Mouse (Mus musculus): Measurements from ENCODE around the gene Sh3bgrl3.
"Not testable (repeated sequence)": the region's sequence is repeated elsewhere in the genome, so short reads cannot be mapped to it uniquely, and the experiment has no call there.

The Sh3bgrl3 gene

DNA sequence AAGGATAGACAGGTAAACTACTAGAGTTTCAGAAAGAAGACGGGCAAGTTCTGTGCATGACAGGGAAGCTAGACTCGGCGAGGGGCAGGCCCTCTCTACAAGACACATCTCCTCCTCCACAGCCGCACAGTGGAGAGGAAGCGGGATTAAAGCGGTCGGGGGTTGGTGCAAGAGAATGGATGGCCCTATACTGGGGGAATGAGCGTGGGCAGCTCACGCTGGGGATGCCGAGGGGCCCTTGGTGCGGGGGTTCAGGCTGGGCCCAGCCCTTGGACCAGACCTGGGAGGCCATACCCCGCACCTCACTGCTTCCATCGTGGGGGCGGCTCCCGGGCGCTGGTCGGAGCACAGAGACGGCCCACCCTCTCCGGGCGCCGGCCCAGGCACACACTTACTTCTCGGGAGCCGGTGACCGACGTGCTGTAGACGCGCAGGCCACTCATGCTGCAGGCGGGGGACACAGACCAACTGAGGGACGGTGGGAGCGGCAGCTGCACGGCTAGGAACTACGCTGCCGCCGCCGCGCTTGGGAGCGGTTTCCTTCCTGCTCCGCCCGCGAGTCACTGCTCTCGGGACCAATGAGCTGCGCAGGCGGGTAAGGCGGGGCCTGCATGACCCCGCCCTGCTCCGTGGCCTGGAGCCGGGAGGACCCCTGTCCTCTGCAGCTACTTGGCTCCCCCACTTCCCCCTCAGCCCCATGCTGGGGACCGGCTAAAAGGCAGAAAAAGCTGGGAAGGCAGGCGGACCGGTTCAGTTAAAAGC is at the start of gene Sh3bgrl3:
Gene Sh3bgrl3, minus strand, starts transcription at position 569 of the 762 bp plus-strand sequence.
- peak; percentile 91 for DNase-seq (ENCODE audit: low spot score)

DNA sequence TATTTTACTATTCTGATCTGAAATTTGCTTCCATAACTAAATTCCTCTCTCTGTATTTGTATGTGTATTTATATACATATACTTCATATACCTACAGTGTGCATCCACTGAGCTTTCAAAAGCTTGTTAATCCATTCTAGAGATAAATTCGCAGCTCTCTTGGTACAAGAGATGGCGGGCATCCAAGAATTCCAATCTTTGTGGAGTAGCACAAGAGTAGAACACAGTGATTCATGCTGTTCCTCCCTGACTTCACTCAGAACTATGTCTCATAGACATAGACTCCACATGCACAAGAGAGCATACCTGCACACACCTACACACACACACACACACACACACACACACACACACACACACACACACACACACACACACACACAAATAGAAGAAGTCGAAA is 43.8 kb upstream of the Sh3bgrl3 start:
- no peak for DNase-seq (ENCODE audit: low spot score)

DNA sequence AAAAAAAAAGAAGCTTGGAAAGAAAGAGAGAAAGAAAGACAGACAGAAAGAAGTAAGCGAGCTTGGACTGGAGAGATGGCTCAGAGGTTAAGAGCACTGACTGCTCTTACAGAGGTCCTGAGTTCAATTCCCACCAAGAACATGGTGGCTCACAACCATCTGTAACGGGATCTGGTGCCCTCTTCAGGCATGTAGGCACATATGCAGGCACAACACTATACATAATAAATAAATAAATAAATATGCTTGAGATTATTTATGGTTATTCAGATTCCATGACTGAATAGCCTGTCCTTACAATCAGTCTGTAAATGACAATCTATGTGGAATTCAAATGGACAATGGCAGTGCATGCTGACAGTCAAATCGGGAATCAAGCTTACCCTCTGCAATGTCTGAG is 38.3 kb upstream of the Sh3bgrl3 start:
- no peak for DNase-seq (ENCODE audit: low spot score)

DNA sequence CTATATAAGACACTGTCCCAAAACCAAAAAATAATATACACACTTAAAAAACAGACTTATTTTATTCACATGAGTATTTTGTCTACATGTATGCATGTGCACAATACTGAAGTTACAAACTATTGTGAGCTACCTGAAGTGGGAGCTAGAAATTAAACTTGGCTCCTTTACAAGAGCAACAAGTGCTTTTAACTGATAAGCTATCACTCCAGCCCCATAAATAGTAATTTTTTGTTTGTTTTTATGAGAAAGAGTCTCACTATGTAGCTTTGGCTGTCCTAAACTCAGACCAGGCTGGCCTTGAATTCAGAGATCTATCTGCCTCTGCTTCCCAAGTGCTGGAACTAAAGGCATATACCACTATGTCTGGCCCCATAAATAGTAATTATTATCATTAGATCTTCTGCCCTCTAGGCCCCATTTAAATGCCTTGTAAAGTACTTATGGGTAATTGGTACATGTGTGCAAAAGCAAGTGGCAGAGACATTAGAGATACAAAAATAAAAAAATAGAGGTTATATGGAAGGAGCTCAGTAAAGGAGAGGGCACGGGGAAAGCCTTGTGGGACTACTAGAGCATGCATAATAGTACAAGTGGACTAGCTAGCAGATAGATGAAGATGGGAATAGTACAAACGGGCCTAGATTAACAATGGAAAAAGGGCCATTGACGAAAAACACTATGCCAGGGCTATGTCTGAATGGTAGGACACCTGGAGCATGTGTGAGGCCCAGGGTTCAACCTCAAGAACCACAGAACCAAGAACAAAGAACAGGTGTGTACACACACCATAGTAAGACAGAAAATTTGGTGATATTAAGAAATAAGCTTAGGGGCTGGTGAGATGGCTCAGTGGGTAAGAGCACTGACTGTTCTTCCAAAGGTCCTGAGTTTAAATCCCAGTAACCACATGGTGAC is 37.2 kb upstream of the Sh3bgrl3 start:
- no peak for DNase-seq (ENCODE audit: low spot score)

DNA sequence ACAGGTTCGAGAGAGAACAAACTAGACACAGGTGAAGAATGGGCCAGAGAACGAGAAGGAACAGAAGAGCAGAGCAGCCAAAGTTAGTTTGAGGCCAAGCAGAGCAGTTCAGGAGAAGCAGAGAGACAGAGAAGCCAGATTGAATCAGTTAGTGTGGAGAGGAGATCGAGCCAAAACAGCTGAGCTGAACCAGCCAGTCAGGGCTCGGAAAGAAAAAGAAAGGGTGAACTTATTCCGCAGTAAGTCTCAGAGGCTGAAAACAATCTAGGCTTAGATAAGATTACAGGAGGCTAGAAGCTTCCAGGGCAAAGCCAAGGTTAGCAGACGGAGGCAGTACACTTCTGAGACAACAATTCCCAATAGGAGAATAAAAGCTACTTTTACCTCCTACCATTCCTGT is 36.4 kb upstream of the Sh3bgrl3 start:
- DNase-seq (ENCODE audit: low spot score) = no peak

DNA sequence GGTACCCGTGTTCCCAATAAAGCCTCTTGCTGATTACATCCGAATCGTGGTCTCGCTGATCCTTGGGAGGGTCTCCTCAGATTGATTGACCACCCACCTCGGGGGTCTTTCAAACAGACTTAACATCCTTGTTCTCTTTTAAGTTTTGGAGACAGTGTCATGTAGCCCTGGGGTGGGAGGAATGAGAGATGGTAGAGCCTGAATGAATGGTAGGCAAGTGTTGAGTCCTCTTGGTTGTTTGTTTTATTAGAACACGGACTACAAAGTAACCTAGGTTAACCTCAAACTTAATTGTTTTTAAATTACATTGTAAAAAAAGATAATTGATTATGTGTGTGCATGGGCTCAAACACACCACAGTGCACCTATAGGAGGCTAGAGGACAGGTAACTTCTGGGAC is 36.0 kb upstream of the Sh3bgrl3 start:
- DNase-seq (ENCODE audit: low spot score) = no peak

DNA sequence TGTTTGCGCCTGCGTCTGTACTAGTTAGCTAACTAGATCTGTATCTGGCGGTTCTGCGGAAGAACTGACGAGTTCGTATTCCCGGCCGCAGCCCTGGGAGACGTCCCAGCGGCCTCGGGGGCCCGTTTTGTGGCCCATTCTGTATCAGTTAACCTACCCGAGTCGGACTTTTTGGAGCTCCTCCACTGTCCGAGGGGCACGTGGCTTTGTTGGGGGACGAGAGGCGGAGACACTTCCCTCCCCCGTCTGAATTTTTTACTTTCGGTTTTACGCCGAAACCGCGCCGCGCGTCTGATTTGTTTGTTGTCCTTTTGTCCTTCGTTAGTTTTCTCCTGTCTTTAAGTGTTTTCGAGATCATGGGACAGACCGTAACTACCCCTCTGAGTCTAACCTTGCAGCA is 31.5 kb upstream of the Sh3bgrl3 start:
- DNase-seq (ENCODE audit: low spot score) = peak; percentile 53

DNA sequence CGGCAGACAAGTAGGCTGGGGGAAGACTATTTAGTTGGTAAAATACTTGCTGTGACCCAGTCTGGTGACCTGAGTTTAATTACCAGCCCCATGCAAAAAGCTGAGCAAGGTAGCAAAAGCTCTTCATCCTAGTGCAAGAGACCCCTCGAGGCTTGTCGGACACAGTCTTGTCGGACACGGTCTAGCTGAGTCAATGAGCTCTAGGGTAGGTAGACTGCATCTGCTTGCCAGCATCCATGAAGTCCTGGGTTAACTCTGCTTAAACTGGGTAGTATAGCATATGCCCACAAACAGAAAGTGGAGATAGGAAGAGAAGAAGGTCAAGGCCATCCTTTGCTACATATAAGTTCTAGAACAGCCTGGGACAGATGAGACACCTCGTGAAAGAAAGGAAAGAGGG is 30.2 kb upstream of the Sh3bgrl3 start:
- DNase-seq (ENCODE audit: low spot score) = no peak

DNA sequence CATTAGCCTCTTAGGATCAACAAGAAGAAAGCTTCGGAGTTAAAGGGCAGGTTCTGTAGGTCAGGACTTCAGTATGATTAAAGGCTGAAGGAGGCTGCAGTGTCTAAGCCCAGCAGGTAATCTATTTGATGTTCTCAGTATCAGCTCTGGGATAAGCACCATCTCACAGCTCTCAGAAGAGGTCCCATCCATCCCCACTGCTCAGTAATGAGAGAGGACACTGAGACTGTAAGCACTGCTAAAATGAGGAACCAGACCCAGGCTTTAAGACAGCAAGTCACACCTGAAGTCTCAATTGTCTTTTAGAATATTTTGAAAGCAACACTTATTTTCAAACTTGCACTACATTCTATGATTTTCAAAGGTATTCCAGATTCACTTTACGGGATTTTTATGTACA is 29.0 kb upstream of the Sh3bgrl3 start:
- DNase-seq (ENCODE audit: low spot score) = no peak

DNA sequence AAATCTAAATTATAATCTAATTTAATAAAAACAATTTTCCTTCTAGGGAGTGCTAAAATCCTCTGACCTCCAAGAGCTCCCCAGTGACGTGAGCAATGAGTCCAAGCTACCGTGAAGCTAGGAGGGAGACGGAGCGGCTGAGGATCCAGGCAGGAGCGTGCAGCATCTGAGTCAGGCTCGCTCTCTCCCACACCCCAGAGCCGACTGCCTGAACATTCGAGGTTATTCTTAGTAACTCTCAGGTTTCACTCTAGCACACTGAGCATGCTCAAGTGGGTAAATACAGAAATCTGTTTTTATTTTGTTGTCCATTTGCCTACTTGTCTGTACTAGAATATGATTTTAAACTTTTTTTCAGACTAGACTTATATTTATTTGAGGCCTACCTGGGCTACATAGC is 28.2 kb upstream of the Sh3bgrl3 start:
- DNase-seq (ENCODE audit: low spot score) = no peak

DNA sequence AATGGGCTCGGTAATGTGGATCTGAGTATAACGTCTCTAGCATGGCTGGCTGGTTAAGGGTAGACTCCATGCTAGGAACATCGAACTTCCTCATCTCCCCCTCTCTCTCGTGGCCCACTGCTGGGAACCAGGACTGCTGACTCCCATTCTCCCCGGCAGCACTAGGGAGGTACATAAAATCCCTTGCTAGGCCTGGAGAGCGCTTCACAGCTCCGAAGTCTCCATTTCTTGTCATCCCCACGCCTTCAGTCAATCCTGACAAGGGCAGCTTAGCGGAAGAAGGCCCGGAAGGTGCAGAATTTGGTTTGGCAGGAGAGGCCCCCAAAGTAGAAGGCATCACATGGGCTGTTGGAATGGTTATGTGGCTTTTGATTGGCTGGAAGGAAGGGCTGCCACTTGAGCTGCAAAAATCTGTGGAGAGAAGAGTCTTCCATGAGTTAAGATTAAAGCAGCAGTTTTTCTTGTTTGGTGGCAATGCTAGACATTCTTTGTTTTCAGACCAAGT is 27.4 kb upstream of the Sh3bgrl3 start:
- no peak for DNase-seq (ENCODE audit: low spot score)

DNA sequence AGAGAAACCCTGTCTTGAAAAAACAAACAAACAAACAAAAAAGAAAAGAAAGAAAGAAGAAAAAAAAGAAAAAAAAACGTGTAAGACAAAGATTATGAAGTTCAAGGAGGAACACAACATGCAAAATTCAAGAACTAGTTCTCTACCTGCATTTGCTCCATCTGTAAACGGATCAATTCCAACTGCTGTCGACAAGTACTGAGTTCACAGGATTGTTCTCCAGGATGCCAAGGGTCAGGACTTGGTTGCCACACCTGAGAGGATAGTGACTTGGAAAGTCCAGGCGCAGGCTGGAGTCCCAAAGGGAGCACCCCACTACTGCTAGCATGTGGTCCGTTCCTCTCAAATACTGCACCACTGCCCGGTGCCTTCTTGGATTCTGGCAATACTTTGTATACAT is 26.9 kb upstream of the Sh3bgrl3 start:
- no peak for DNase-seq (ENCODE audit: low spot score)

DNA sequence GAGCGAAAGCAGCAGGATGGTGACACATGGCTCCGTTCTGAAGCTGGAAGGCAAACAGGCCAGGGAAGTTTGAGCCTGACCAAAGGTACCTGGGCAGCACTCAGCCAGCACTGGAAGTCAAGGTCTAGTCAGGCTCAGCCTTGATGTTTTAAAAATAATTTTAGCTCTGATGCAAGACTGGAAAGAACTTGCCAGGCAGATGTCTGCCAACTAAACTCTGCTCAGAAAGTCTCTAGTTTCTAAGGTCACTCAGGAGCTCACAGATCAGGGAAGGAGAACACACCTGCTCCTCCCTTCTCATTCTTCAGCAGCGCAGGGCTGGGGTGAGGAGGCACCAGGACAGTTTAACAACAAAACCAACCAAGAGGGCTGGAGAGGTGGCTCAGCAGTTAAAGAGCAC is 25.8 kb upstream of the Sh3bgrl3 start:
- DNase-seq (ENCODE audit: low spot score) = no peak

DNA sequence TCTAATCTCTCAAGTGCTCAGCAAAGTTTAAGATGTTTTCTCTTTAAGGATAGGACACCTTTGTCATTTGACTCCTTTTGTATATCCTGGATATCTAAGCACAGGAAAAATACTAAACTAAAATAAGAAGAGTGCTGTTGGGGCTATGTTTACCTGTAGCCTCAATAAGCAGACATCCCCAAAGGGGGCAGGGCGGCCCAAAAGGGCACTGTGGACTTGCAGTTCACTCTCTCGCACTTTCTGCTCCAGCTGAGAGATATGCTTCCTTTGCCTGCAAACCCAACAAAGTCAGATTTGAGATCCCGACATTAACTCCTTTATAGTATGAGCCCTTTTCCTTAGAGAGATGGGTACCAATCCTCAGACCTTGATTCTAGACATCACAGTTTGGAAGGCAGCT is 25.1 kb upstream of the Sh3bgrl3 start:
- no peak for DNase-seq (ENCODE audit: low spot score)

DNA sequence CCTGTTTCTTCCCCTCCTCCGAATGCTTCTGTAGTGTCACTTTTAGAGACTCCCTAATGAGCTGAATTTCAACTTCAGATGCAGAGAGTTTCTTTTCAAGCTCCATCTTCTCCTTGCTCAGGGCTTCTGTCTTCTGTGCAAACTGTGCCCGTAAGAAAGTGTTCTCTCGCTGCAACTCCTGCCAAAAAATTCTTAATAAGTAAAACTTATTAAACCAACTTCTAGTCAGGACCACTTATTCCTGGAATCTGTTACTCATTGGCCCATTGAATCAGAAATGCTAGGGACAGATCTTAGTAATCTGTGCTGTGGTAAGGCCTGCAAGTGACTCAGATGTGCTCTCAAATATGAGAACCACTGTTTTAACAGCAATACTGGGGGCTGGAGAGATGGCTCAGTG is 23.5 kb upstream of the Sh3bgrl3 start:
- DNase-seq (ENCODE audit: low spot score) = no peak

DNA sequence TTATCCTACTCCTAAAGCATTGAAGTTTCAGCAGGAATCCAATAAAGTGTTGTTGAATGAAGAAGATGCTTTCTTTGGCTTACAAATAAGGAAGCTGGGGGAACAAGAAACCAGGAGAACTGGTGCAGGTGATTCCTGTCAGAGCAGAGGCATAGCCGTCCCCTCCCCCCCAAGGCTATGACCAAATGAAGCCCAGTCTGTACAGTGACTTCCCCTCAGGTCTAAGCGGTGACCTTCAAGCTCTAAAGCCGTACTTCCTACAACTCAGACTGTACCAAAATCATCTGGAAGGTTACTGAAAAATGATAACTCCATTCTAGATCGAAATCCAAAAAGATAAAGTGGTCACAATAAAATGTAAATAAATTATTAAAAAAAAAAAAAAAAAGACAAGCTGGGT is 20.8 kb upstream of the Sh3bgrl3 start:
- no peak for DNase-seq (ENCODE audit: low spot score)

DNA sequence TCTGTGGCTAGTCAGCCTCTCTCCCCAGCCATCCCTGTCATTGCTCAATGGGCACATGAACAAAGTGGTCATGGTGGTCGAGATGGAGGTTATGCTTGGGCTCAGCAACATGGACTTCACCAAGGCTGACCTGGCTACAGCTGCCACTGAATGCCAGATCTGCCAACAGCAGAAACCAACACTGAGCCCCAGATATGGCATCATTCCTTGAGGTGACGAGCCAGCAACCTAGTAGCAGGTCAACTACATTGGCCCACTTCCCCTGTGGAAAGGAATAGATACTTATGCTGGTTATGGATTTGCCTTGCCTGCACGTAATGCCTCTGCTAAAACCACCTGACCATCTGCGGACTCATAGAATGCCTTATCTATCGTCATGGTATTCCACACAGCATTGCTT is 15.7 kb upstream of the Sh3bgrl3 start:
- DNase-seq (ENCODE audit: low spot score) = not testable (repeated sequence)

DNA sequence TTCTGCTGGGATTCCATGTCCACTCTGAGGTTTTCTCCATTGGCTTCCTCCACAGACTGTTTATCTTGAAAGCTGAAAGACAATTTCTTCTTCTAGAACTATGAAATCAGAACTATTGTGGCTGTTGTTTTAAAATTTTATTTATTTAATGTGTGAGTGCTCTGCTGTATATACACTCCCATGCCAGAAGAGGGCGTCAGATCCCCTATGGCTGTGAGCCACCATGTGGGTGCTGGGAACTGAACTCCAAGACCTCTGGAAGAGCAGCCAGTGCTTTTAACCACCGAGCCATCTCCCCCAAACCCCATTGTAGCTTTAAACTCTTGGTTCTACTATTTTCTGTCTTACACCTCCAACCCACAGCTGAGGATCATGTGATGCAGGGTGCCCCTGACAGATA is 10.3 kb upstream of the Sh3bgrl3 start:
- no peak for DNase-seq (ENCODE audit: low spot score)

DNA sequence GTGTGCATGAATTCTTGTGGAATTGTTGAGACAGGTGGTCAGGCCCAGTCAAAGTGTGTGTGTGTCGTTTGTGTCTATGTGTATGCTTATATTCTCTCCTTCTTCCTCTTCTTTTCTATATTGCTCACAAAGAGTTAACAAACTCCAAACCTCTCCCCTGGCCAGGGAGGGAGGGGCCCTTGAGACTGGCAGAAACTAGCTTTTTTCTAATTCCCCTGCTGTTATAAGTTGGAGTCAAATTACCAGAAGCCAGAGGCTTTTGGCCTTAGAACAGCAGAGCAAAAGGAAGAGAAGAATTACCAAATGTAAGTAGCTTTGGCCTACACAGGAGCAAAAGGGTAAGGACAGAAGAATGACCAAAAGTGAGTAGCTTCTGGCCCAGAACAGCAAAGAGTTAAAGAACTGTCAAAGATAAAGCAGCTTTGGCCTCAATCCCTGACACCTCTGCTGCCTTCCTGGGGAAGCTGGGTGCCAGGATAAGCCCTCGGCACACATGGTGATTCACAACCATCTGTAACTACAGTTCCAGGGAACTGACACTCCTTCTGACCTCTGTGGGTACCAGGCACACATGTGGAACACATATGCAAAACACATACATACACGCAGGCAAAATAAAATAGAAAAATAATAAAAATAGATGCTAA is 7.8 kb upstream of the Sh3bgrl3 start:
- no peak for DNase-seq (ENCODE audit: low spot score)

DNA sequence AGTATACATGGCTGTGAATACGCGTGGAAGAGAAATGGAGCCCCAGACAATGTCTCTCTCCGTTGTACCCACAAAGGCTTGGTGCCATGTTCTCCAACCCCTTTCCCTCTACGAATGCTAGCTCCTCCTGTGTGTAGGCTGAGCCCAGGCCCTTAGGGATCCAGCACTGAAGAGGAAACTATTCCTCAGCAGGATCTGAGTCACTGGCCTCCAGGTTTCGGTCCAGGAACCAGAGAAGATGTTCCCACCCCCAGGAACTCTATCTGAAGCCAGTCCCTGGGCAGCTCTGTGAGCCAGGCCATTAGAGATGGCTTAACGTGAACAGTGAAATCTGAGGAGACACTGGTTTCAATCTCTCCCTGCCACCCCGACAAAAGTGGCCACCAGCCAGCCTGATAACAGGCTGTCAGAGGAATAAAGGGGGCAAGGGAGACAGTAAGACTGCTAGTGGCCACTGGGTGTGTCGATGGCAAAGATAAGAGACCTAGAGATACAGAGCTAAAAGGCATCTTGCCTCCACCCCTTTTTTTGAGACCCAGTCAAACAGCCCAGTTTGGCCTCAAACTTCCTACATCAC is 4.0 kb upstream of the Sh3bgrl3 start:
- no peak for DNase-seq (ENCODE audit: low spot score)

DNA sequence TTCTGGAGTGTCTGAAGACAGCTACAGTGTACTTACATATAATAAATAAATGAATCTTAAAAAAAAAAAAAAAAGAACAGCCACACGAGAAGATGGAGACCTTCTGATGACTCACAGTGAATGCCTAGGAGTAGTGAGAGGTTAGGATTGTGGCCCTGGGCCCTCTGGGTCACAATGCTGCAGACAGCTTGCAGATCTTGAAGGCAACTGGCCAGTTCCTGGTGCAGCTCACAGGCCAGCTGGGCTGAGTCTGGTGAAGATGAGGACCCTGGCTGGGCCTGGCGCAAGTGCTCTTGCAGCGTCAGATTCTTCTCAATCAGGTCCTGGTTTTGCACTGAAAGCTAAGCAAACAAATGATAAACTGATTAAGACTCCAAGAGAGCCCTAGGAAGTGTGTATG is 3.5 kb upstream of the Sh3bgrl3 start:
- DNase-seq (ENCODE audit: low spot score) = no peak

DNA sequence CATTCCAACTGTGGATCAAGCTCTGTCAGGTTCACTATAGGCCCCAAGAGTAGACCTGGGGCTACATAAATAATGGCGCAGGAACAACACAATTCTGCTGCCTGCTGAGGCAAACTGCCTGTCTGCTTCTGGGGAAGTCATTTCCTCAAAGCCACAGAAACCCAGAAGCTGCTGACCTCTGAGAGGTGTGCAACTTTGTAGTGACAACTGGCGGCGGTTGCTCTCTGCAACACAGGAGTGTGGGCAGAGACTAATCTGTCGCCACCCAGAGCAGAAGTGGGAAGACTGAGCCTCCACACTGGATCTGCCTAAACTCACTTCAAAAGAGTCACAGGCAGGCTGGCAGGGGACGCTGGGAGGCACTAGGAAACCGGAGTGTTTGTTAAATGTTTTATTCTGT is 893 bp upstream of the Sh3bgrl3 start:
- no peak for DNase-seq (ENCODE audit: low spot score)
